Mouse (Mus musculus) spleen, postnatal 14 days (tissue): Measurements from ENCODE around the gene Mettl8.

Experiments used
- DNase-seq, 2 experiments: peaks; one replicate each; pipeline ENCODE4 v3.0.0; 2021 to 2022; ENCODE audit warnings: low spot score in 2 of 2

The Mettl8 gene

DNA sequence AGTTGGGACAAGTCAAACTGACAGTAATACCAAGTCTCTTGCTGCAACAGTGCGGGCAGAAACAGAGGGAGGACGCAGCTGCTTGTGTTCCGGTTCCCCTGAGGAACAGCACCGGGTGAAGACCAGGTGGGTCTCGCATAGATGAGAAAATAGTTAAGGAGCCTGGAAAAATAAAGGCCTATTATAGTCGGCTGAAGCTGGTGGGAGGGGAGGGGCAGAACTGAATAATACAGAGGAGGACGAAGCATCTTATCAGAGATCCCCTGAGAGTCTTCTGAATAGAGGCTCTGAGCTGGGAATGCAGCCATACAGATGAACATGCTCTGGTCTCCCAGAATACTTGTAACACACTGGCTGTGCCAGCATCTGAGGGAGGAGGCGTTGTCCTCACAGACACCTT lies 21.4 kb downstream of the Mettl8 start:
- DNase-seq, result no peak

DNA sequence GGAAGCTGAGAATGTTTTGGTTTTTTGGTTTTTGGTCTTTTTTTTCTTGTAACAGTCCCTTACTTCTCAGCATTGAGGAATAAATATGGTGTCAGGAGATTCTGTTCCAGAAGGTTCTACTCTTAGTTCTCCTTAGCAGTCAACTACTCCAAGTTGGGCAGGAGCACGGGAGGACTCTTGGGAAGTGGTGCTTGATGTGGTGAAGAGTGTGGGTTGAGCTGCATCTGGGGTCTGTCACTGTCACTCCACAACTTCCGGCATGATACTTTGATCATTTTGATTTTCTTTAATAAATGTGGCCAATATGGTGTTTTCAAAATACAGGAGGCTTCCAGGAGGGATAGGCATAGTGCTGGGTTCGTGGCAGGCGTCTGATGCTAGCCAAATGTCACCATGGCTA lies 22.4 kb downstream of the Mettl8 start:
- no peak for DNase-seq

DNA sequence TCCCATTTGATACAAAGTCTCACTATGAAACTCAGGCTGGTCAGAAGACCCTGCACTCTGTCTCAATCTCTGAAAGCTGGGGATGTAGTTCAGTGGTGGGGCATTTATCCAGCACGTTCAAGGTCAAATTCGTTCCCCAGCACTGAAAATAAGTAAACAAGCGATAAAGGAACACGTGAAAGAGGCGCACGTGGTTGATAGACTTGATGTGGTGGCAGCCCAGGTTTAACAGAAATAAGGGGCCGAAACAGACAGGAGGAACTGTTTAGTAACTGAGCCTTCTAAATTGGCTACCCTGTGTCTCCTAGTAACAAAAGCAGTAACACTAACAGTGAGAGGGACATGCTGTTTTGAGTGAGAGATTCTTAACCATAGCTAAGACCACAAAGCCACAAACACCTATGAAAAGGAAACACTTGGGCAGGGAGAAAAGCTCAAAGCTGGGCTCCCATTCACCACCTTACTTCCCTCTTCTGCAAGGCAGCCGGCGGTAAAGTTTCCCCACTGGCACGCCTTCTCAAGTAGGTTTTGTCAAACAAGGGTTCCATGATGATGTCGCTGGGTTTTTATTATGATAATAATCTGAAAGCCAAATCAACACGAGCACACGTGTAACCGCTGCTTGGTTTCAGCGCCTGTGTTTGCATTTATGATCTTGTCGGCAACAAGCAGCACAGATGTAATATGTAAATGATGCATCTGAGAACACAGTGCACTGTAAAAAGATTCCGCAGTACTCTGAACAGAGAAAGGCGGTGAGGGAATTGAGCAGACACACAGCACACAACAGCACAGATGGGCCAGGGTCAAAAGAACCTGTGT lies 23.2 kb downstream of the Mettl8 start:
- DNase-seq, result no peak

DNA sequence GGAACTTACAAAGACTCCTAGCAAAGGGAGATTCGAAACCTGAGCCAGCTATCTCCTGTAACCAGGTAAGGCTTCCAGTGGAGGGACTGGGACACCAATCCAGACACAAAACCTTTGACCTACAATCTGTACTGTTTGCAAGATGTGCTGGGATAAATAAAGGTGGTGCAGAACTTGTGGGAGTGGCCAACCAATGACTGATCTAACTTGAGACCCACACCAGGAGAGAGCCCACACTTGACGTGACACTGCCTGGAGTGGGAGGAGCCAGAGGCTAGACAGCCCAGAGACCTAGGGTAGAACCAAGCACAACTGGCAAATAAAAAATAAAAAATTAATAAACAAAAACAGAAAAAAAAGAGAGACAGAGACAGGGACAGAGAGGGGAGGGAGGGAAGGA lies 24.7 kb downstream of the Mettl8 start:
- no peak for DNase-seq

DNA sequence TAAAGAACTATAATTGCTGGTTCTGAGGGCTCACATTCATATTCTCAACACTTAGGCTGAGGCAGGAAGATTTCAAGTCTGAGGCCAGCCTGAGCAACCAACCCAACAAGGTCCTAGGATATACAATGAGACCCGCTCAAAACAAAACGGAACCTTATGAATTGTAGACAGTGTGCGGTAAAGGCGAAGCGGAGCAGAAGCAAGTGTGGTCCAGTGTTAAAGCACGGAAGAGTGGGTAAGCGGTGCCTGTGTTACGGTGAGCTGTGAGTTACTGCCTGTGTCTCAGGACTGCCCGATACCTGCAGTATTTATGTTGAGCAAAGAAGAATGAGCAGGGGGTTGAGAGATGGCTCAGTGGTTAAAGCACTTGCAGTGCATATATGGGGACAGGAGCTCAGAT lies 27.8 kb downstream of the Mettl8 start:
- DNase-seq, result no peak

DNA sequence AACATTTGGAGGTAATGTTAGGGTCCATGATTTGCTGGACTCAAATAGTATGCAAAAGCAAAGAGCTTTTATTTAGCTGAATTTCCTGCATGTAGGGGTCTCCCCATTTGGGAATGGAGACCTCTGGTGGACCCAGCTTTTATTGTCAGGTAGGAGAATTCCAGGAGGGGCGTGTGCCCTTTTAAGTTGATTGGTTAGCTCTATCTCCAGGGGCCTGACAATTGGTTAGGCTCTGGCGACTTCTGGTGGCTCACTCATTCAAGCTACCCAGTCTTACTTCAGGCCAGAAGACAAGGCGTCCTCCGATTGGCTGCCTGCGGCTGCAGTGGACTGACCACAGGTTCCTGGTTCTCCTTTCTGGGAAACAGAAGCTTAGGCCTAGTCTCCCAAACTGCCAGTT lies 28.6 kb downstream of the Mettl8 start:
- no peak for DNase-seq

DNA sequence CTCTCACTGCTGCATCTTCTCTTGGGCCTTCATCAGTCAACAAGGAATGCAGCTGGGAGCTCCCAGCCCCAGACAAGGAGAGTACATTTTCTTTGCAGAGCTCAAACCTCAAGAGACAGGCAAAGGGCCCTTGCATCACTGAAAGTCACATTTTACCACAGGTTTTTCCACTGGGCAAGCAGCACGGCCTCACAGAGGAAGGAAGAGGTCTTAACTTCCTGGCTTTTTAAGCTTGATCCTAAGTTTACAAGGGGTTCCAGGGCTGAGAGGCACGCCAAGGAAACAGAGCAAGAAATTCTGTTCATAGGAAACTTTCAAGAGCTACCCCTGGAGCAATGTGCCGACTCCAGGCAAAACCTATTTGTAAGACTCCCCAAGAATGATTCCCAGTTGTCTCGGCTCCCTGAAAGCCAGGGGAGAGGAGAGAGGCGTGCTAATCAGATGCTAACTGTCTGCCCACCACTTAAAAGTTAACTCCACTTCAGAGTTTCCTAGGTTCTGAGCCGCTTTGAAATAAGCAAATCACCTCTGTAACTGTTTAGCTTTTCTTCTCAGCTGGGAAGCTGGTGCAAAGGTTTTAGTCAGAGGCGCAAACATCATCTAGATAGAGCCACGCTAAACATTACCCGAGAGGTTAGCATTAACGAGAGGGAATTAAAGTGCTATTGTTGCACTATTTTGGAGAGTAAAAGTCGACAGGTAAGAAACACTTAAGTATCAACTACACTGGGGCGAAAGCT lies 29.6 kb downstream of the Mettl8 start:
- no peak for DNase-seq

DNA sequence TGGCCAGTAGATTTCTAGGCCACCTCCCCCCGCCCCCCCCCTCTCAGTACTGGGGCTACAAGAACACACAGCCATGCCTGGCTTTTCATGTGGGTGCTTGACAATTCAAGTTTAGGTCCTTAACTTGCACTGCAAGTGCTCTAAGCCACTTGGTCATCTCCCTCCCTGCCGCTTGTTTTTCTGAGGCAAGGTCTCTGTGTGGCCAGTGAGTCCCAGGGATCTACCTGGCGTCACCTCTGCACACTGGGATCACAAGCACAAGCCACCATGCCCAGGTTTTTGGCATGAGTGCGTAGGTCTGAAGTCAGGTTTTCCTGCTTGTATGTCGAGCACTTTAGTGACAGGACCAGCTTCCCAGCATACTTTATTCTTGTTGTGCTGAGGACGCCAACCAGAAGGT lies 31.4 kb downstream of the Mettl8 start:
- no peak for DNase-seq

DNA sequence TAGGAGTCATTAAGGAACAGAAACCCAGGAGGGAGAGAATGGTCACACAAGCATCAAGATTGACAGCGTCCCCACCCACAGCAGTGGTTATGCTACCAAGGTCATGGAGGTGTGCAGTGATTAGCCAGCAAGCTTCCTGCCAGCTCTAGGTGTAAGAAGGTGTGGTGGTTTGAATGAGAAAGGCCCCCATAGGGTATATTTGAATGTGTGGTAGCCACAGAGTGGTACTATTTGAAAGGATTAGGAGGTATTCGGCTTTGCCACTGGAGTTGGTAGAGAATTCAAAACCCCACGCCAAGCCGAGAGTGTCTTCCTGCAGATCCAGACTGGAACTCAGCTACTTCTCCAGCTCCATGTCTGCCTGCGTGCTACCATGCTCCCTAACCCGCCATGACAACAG lies 32.4 kb downstream of the Mettl8 start:
- DNase-seq, result no peak

DNA sequence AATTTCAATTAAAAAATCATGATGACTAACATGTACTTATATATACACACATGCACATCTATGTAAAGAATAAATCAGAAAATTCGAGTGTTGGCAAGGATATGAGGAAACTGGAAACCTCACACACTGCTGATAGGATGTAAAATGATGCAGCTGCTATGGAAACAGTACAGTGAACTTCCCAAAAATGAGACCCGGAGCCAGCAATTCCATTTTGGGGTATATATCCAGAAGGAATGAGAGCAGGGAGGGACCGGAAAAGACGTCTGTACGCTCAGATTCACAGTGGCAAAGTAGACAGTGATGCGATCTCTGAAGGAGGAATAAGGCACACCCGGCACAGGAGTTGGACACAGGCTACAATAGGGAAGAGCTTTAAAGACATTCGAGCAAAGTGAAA lies 34.7 kb downstream of the Mettl8 start:
- no peak for DNase-seq

DNA sequence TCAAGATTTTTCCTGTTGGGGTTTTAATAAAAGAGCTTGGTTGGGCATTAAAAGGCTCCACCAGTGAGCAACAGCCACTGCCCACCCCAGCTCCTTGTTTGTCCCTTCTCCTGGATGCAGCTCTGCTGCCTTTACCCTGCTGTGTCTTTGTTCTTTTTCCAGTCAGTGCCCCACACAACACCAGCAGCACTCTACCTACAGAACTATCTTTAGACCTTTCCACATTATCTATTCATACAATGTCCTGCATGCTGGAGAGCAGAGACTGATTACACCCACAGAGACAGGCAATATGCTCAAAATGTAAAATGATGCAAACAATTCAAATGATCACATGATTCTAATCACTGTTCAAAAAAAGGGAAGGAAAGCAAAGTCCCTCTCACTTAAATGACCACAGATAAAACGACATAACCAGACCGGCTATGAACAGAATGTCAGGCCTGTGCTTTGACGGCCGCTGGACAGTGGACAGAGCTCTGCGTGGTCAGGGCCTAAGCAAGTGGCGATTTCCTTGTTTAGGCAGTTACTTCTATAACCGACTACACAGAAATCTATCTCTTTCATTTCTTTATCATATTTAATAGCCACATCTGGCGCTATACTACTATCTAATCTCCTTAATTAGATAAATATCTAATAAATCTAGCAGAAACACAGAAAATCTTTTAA lies 35.5 kb downstream of the Mettl8 start:
- no peak for DNase-seq

DNA sequence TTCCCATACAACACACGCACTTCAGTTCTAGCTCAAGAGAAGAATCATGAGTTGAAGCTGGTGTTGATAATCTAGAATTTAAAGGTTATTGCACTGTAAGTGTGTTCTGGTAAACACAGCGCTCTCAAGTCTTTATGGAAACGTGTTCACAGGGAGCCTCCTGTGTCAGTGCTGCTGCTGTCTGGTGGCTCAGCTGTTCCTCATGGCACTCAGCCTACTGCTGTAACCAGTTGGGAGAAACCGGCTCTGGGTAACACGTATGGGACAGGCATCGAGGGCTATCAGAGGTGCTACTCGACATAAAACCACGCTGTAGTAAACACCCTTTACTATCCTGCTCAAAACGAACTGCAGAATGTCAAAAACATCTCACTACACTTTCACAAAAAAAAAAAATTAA lies 36.1 kb downstream of the Mettl8 start:
- no peak for DNase-seq

DNA sequence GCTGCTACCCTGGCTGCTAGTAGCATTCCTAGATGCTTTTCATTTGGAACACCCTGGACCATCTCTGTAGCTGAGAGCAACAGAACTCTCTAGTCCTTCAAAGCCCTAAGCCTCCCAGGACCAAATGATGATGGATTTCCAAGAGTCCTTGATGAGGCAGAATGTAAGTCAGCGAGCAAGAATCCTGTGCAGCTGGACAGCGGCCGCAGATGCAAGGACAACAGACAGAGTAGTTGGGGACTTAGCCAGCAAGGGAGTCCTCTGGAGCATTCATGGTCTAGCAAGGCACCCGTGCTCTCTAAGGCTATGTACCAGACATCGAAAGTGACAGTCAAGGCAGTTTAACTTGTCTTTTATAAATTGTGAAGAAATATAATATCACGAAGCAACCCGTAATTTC lies 41.9 kb downstream of the Mettl8 start:
- no peak for DNase-seq

DNA sequence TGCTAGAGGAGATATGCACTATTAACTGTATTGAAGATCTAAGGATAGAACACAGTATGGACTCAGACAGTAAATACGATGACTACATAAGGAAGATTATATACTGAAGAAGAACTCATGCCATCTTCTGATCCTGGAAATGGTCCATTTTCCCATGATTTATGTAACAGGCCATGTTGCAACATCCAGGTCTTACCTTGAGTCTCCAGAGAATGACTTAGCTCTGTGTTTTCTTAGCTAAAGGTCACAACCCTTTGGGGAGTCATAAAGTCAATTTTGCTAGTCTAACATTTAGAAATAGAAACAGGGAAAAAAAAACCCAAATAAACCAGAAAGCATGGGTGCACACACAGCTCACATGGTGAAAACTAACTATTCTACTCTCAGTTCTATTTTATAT lies 43.6 kb downstream of the Mettl8 start:
- no peak for DNase-seq

DNA sequence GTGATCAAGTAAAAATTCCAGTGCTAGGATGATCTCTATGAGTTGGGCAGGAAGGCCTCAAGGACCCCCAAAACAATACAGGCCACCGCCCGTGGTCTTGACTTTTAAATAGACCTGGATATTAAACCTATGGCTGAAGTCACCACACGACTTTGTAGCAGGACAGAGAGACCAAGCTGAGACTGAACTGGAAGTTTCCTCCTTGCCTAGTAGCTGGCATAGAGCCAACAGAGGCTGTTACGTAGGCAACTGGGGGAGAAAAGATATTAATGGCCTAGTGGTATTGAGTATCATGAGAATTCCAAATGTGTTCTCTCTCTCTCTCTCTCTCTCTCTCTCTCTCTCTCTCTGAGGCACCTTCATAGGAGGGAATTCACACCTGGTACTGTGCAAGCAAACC lies 51.0 kb downstream of the Mettl8 start:
- DNase-seq, result no peak

DNA sequence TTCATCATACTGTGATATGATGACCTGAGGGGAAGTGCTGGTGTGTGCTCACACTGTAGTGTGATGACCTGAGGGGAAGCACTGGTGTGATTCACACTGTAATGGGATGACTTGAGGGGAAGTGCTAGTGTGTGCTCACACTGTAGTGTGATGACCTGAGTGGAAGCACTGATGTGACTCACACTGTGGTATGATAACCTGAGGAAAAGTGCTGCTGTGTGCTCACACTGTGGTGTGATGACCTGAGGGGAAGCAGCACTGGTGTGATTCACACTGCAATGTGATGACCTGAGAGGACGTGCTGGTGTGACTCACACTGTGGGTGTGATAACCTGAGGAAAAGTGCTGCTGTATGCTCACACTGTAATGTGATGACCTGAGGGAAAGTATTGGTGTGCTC lies 52.9 kb downstream of the Mettl8 start:
- DNase-seq, result no peak

DNA sequence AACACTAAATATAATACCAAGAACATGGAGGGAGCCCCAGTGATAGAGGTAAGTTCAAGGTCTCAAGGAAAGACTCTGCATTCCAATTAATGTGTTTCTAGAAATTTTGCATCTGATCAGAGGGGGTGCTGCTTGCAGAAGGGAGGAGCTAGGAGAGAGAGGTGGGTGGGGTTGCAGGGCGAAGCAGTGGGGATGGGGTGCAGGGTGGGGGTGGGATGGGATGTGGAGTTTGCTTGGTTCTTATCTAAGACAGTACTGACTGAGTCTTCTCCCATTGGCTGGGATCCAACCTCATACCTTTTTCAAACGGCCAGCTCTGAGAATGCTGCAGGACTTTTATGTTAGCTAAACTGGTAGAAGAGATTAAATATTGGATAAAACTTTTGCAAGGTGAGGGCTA lies 56.6 kb downstream of the Mettl8 start:
- DNase-seq, result no peak

DNA sequence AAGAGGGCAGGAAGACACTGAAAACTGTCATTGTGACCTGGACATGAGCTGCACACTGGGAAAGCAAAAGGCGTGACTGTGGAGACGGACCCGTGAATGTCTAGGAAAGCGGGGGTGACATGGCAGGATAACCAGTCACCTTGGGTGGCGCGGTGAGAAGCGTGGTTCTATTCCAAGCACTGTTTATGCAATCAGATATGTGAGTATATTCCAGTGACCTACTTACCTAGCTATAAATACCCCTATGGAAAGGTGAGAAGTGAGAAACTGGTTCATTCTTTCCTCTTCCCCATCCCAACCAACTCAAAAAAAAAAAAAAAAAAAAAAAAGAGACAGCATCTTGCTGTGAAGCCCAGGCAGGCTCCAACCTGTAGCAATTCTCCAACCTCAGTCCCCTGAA lies 58.9 kb downstream of the Mettl8 start:
- DNase-seq, result no peak

DNA sequence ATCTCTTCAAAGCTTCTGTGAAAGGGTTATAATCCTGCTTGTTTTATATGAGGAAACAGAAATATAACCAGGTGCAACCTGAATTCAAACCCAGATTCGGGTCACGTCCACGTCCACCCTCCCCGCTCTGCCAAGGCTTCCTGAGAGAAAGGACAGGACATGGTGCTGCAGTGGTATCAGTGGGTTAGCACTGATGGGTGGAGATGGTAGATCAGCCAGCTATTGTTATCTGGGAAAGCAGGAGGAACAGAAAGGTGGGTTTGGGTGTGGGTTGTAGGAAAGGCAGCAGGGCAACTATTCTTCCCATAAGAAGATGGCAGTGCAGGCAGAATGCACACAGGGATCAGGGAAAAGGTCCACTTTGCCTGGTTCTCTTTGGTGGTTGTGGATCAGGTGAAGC lies 59.5 kb downstream of the Mettl8 start:
- no peak for DNase-seq

DNA sequence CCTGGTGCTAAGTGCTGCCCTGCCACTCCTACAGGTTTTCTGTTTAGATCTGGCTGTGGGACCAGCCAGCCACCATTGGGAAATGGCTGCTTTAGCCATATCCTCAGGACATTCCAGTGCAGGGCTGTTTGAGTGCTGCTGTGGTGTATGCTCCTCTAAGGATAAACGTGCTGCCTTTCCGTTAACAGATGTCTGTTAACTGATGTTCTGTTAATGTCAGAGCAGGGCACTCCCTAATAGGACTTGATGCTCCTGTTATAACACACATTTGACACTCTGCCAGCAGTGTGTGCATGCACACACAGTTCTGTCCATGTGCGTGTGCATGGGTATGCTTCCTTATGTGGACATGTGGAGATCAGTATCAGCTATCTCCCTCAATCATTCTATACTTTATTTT lies 61.6 kb downstream of the Mettl8 start:
- no peak for DNase-seq

DNA sequence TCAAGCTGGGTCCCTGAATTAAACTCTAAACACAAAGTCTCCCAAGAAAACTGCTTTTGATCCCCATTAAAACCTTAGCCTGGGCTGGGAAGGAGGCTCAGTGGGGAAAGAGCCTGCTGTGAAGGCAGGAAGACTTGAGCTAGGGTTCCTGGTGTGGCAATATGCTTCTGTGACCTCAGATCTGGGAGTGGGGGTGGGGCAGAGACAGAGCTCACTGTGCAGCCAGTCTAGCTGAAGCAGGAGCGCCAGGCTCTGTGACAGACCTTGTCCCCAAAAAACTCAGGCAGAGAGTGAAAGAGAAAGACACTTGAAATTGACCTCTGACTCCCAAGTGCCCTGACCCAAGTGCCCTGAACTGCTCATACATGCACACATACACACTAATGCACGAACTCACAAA lies 62.7 kb downstream of the Mettl8 start:
- DNase-seq, result no peak

DNA sequence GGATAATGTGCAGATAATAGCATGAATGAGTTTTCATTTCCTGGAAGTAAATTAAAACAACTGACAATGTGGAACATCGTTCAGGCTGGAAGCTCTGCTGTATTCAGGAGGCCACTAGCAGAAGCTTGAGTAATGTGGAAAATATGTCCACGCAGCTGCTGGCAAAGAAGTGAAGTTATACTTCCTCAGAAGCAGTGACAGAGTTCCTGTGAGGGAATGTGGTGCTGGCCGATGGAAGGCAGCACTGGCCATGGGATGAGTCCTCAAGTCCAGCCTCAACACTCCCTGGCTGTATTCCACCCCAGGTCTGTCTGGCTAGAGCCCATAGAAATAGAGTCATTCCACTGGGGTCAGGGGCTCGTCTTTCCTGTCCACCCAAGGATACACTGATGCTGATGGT lies 65.2 kb downstream of the Mettl8 start:
- no peak for DNase-seq
